Mouse (Mus musculus): Measurements from ENCODE around the gene Fndc8. TPM values are rescaled to one million over a fixed set of nuclear protein-coding genes. Genes with fewer than 3 reads are reported as not detected.
A peak's percentile ranks its signal among the peaks of the same experiment; 100 is the strongest.

Fndc8 gene
- polyA plus RNA-seq, 1 experiment from 2014 or later, result 1.1 TPM

GRCm38 (mm10) chr11:82863488-82863931 is 28.4 kb upstream of the Fndc8 start:
- no peaks in the 10 kb centered on the region for H3K9me3 ChIP-seq (ENCODE audit: control insufficient read depth, low read length)
- H3K4me3 ChIP-seq (replicated peaks; ENCODE audit: low read length), result no peak overlapping the region
- H3K4me2 ChIP-seq (ENCODE audit: low read length), result no peak overlapping the region
- no peaks in the 10 kb centered on the region for H3K27me3 ChIP-seq (replicated peaks; ENCODE audit: control insufficient read depth, insufficient read depth, low read length)
- ATAC-seq, result peak; percentile 79
- 8% methylated on average over 4 of the region's 4 CpGs for WGBS
- H3K9ac ChIP-seq (replicated peaks; ENCODE audit: low read depth, low read length), result no peak overlapping the region
- H3K4me1 ChIP-seq (replicated peaks; ENCODE audit: control insufficient read depth, insufficient read depth, low read length), result peaks cover 28% of the 10 kb centered on the region
- H3K27ac ChIP-seq (ENCODE audit: low read length), result peak overlapping the region; percentile 72
- H3K36me3 ChIP-seq (ENCODE audit: control insufficient read depth, insufficient read depth), result no peaks in the 10 kb centered on the region

GRCm38 (mm10) chr11:82865957-82866356 is 26.0 kb upstream of the Fndc8 start:
- H3K36me3 ChIP-seq (ENCODE audit: control insufficient read depth, insufficient read depth), result no peaks in the 10 kb centered on the region
- no peak overlapping the region for H3K9ac ChIP-seq (replicated peaks; ENCODE audit: low read depth, low read length)
- no peaks in the 10 kb centered on the region for H3K9me3 ChIP-seq (ENCODE audit: control insufficient read depth, low read length)
- no peak overlapping the region for H3K4me3 ChIP-seq (replicated peaks; ENCODE audit: low read length)
- no peak for ATAC-seq
- no peak overlapping the region for H3K4me2 ChIP-seq (ENCODE audit: low read length)
- WGBS, result 84% methylated on average over 10 of the region's 10 CpGs
- H3K27ac ChIP-seq (ENCODE audit: low read length), result no peak overlapping the region
- H3K4me1 ChIP-seq (replicated peaks; ENCODE audit: control insufficient read depth, insufficient read depth, low read length), result peaks cover 35% of the 10 kb centered on the region
- no peaks in the 10 kb centered on the region for H3K27me3 ChIP-seq (replicated peaks; ENCODE audit: control insufficient read depth, insufficient read depth, low read length)

- 29% methylated on average over 7 of the region's 7 CpGs for WGBS
- Histone ChIP-seq H3K4me2 (ENCODE audit: low read length) (no peak overlapping the region), H3K9ac (replicated peaks; ENCODE audit: low read depth, low read length) (no peak overlapping the region), H3K4me3 (replicated peaks; ENCODE audit: low read length) (no peak overlapping the region), H3K27ac (ENCODE audit: low read length) (no peak overlapping the region), H3K4me1 (replicated peaks; ENCODE audit: control insufficient read depth, insufficient read depth, low read length) (peaks cover 28% of the 10 kb centered on the region), H3K27me3 (replicated peaks; ENCODE audit: control insufficient read depth, insufficient read depth, low read length) (no peaks in the 10 kb centered on the region), H3K9me3 (ENCODE audit: control insufficient read depth, low read length) (no peaks in the 10 kb centered on the region), H3K36me3 (ENCODE audit: control insufficient read depth, insufficient read depth) (no peaks in the 10 kb centered on the region)
- ATAC-seq, result no peak
These were observed 24.9 kb upstream of the Fndc8 start for GRCm38 (mm10) chr11:82866850-82867564.

GRCm38 (mm10) chr11:82867956-82868355 is 24.0 kb upstream of the Fndc8 start:
- Histone ChIP-seq H3K4me1 (replicated peaks; ENCODE audit: control insufficient read depth, insufficient read depth, low read length) (peaks cover 22% of the 10 kb centered on the region), H3K4me2 (ENCODE audit: low read length) (no peak overlapping the region), H3K4me3 (replicated peaks; ENCODE audit: low read length) (no peak overlapping the region), H3K27me3 (replicated peaks; ENCODE audit: control insufficient read depth, insufficient read depth, low read length) (no peaks in the 10 kb centered on the region), H3K36me3 (ENCODE audit: control insufficient read depth, insufficient read depth) (no peaks in the 10 kb centered on the region), H3K9ac (replicated peaks; ENCODE audit: low read depth, low read length) (no peak overlapping the region), H3K9me3 (ENCODE audit: control insufficient read depth, low read length) (no peaks in the 10 kb centered on the region), H3K27ac (ENCODE audit: low read length) (no peak overlapping the region)
- 44% methylated on average over 5 of the region's 5 CpGs for WGBS
- ATAC-seq, result no peak

- H3K9ac ChIP-seq (replicated peaks; ENCODE audit: low read depth, low read length), result no peak overlapping the region
- 63% methylated on average over 9 of the region's 9 CpGs for WGBS
- no peak overlapping the region for H3K27ac ChIP-seq (ENCODE audit: low read length)
- peak overlapping the region; percentile 48 for H3K4me2 ChIP-seq (ENCODE audit: low read length)
- H3K27me3 ChIP-seq (replicated peaks; ENCODE audit: control insufficient read depth, insufficient read depth, low read length), result no peaks in the 10 kb centered on the region
- no peaks in the 10 kb centered on the region for H3K36me3 ChIP-seq (ENCODE audit: control insufficient read depth, insufficient read depth)
- H3K4me3 ChIP-seq (replicated peaks; ENCODE audit: low read length), result peak overlapping the region; percentile 58
- peaks cover 16% of the 10 kb centered on the region for H3K4me1 ChIP-seq (replicated peaks; ENCODE audit: control insufficient read depth, insufficient read depth, low read length)
- H3K9me3 ChIP-seq (ENCODE audit: control insufficient read depth, low read length), result no peaks in the 10 kb centered on the region
- ATAC-seq, result no peak
These were observed 22.3 kb upstream of the Fndc8 start for GRCm38 (mm10) chr11:82869506-82870172.

- Histone ChIP-seq H3K36me3 (ENCODE audit: control insufficient read depth, insufficient read depth) (no peaks in the 10 kb centered on the region), H3K4me1 (replicated peaks; ENCODE audit: control insufficient read depth, insufficient read depth, low read length) (peaks cover 16% of the 10 kb centered on the region), H3K4me3 (replicated peaks; ENCODE audit: low read length) (peak overlapping the region; percentile 58), H3K4me2 (ENCODE audit: low read length) (peak overlapping the region; percentile 48), H3K9me3 (ENCODE audit: control insufficient read depth, low read length) (no peaks in the 10 kb centered on the region), H3K27ac (ENCODE audit: low read length) (no peak overlapping the region), H3K27me3 (replicated peaks; ENCODE audit: control insufficient read depth, insufficient read depth, low read length) (no peaks in the 10 kb centered on the region), H3K9ac (replicated peaks; ENCODE audit: low read depth, low read length) (peak overlapping the region; percentile 55)
- ATAC-seq, result peak; percentile 21
- whole genome bisulfite sequencing, result 6% methylated on average over 36 of the region's 36 CpGs
These were observed 21.5 kb upstream of the Fndc8 start for GRCm38 (mm10) chr11:82870173-82871030.

GRCm38 (mm10) chr11:82871031-82871446 is 20.9 kb upstream of the Fndc8 start, which contains the start of gene Rffl:
Rffl (minus strand) TSS chr11:82871210.
- peak; percentile 97 for ATAC-seq
- H3K4me1 ChIP-seq (replicated peaks; ENCODE audit: control insufficient read depth, insufficient read depth, low read length), result peaks cover 16% of the 10 kb centered on the region
- peak within 1 kb of the TSS; percentile 58 for H3K4me3 ChIP-seq (replicated peaks; ENCODE audit: low read length)
- peak within 1 kb of the TSS; percentile 55 for H3K9ac ChIP-seq (replicated peaks; ENCODE audit: low read depth, low read length)
- under 1% methylated on average over 39 of the region's 43 CpGs for WGBS
- no peaks in the 10 kb centered on the region for H3K9me3 ChIP-seq (ENCODE audit: control insufficient read depth, low read length)
- H3K27ac ChIP-seq (ENCODE audit: low read length), result no peak within 1 kb of the TSS
- H3K4me2 ChIP-seq (ENCODE audit: low read length), result peak within 1 kb of the TSS; percentile 48
- H3K27me3 ChIP-seq (replicated peaks; ENCODE audit: control insufficient read depth, insufficient read depth, low read length), result no peaks in the 10 kb centered on the region
- H3K36me3 ChIP-seq (ENCODE audit: control insufficient read depth, insufficient read depth), result no peaks in the 10 kb centered on the region

GRCm38 (mm10) chr11:82874924-82875323 is 17.0 kb upstream of the Fndc8 start:
- Histone ChIP-seq H3K27me3 (replicated peaks; ENCODE audit: control insufficient read depth, insufficient read depth, low read length) (no peaks in the 10 kb centered on the region), H3K27ac (ENCODE audit: low read length) (no peak overlapping the region), H3K4me1 (replicated peaks; ENCODE audit: control insufficient read depth, insufficient read depth, low read length) (0 out of 2 replicates have a peak, but pooled peaks cover 6% of the 10 kb centered on the region), H3K4me3 (replicated peaks; ENCODE audit: low read length) (no peak overlapping the region), H3K9ac (replicated peaks; ENCODE audit: low read depth, low read length) (no peak overlapping the region), H3K4me2 (ENCODE audit: low read length) (no peak overlapping the region), H3K36me3 (ENCODE audit: control insufficient read depth, insufficient read depth) (no peaks in the 10 kb centered on the region), H3K9me3 (ENCODE audit: control insufficient read depth, low read length) (no peaks in the 10 kb centered on the region)
- 85% methylated on average over 5 of the region's 5 CpGs for WGBS
- ATAC-seq, result no peak

- ATAC-seq, result no peak
- H3K36me3 ChIP-seq (ENCODE audit: control insufficient read depth, insufficient read depth), result no peaks in the 10 kb centered on the region
- no peak overlapping the region for H3K4me3 ChIP-seq (replicated peaks; ENCODE audit: low read length)
- H3K4me2 ChIP-seq (ENCODE audit: low read length), result no peak overlapping the region
- H3K4me1 ChIP-seq (replicated peaks; ENCODE audit: control insufficient read depth, insufficient read depth, low read length), result 0 out of 2 replicates have a peak, but pooled peaks cover 2% of the 10 kb centered on the region
- H3K27me3 ChIP-seq (replicated peaks; ENCODE audit: control insufficient read depth, insufficient read depth, low read length), result no peaks in the 10 kb centered on the region
- H3K27ac ChIP-seq (ENCODE audit: low read length), result no peak overlapping the region
- H3K9me3 ChIP-seq (ENCODE audit: control insufficient read depth, low read length), result no peaks in the 10 kb centered on the region
- no peak overlapping the region for H3K9ac ChIP-seq (replicated peaks; ENCODE audit: low read depth, low read length)
- WGBS, result 96% methylated on average over 5 of the region's 5 CpGs
These were observed 16.3 kb upstream of the Fndc8 start for GRCm38 (mm10) chr11:82875631-82876030.
